Mouse (Mus musculus) brain, embryonic 14.5 days (tissue): ENCODE measurements around the gene Lsamp.

Experiments
- CTCF ChIP-seq: fragments of 200-500 bp; IDR thresholded peaks from 2 replicates; pipeline ENCODE4 v1.5.1; 2012; ENCODE audit warnings: inconsistent platforms, mild to moderate bottlenecking, moderate library complexity, borderline replicate concordance; ENCODE audit not compliant: insufficient read depth, insufficient read length; ENCODE audit errors: extremely low read depth
- POLR2A ChIP-seq: fragments of 200-500 bp; IDR thresholded peaks from 2 replicates; pipeline ENCODE4 v1.6.1; 2012; ENCODE audit warnings: mild to moderate bottlenecking, inconsistent platforms, borderline replicate concordance; ENCODE audit not compliant: poor library complexity, insufficient read depth, insufficient read length, severe bottlenecking; ENCODE audit errors: extremely low read depth

GRCm38 (mm10) chr16:41748759-41749158 is 1764.6 kb downstream of the Lsamp start:
- no peak for TF ChIP-seq POLR2A
- no peak for TF ChIP-seq CTCF
